Mouse (Mus musculus) hindbrain, embryonic 11.5 days (tissue): Measurements from ENCODE around the gene Olfml3. TPM values are rescaled to one million over a fixed set of nuclear protein-coding genes. Genes with fewer than 3 reads are reported as not detected.

Experiments used
- ATAC-seq: fragments of 200-750 bp; cut with Nextera tagmentation; 2 replicates; pipeline ENCODE4 v1.8.0; 2017; ENCODE audit warnings: mild to moderate bottlenecking, moderate TSS enrichment, moderate library complexity; ENCODE audit not compliant: low FRiP score
- DNase-seq: peaks from one replicate; pipeline ENCODE4 v3.0.0-alpha.2; 2015; ENCODE audit warnings: low spot score
- H3K27ac ChIP-seq: fragments of 300-500 bp; sonication (generic); 2 replicates; pipeline ENCODE4 v1.5.1; 2014; ENCODE audit warnings: mild to moderate bottlenecking, low read depth, low read length
- H3K27me3 ChIP-seq: fragments of 300-500 bp; sonication (generic); 2 replicates; pipeline ENCODE4 v1.6.1; 2014; ENCODE audit warnings: mild to moderate bottlenecking, low read length, moderate library complexity, mixed read lengths; ENCODE audit not compliant: control insufficient read depth, insufficient read depth
- H3K36me3 ChIP-seq: fragments of 300-500 bp; sonication (generic); 2 replicates; pipeline ENCODE4 v1.6.1; 2014; ENCODE audit warnings: mild to moderate bottlenecking, low read length, moderate library complexity, mixed read lengths; ENCODE audit not compliant: control insufficient read depth, insufficient read depth
- H3K4me1 ChIP-seq: fragments of 300-500 bp; sonication (generic); replicated peaks from 2 replicates; pipeline ENCODE4 v1.6.1; 2014; ENCODE audit warnings: low read length, mixed read lengths; ENCODE audit not compliant: control insufficient read depth, insufficient read depth
- H3K4me2 ChIP-seq: fragments of 300-500 bp; sonication (generic); replicated peaks from 2 replicates; pipeline ENCODE4 v1.6.1; 2014; ENCODE audit warnings: mild to moderate bottlenecking, low read depth, low read length
- H3K4me3 ChIP-seq: fragments of 300-500 bp; sonication (generic); 2 replicates; pipeline ENCODE4 v1.5.1; 2014; ENCODE audit warnings: low read depth, low read length
- H3K9ac ChIP-seq: fragments of 300-500 bp; sonication (generic); 2 replicates; pipeline ENCODE4 v1.6.1; 2014; ENCODE audit warnings: low read depth, low read length
- H3K9me3 ChIP-seq: fragments of 300-500 bp; sonication (generic); 2 replicates; pipeline ENCODE4 v1.6.1; 2016; ENCODE audit warnings: low read length; ENCODE audit not compliant: control insufficient read depth
- WGBS: fragments of 180-500 bp; shearing (Covaris S2); extraction: QIAGEN DNeasy Blood & Tissue Kit; methylation state at CpG from one replicate; pipeline ENCODE4 v1.1.7; 2014; 5-methylcytosine and 5-hydroxymethylcytosine counted together
- polyA plus RNA-seq: library from polyadenylated mRNA; unstranded; fragments of >200 nt; fragmentation: Nextera tagmentation; extraction: Ambion mirVana; gene quantifications from 2 replicates; pipeline ENCODE4 v1.2.1, GENCODE M21; 2014

The Olfml3 gene
- polyA plus RNA-seq, 1 experiment from 2014 or later: 13.3 TPM

- DNase-seq: peak; percentile 55
- H3K36me3 ChIP-seq: no peaks in the 10 kb centered on the region
- 7% methylated on average over 11 of the region's 11 CpGs for WGBS
- peak overlapping the region; percentile 17 for H3K4me2 ChIP-seq
- peaks cover 24% of the 10 kb centered on the region for H3K4me1 ChIP-seq
- no peaks in the 10 kb centered on the region for H3K27me3 ChIP-seq
- peak overlapping the region; percentile 37 for H3K9ac ChIP-seq
- peak overlapping the region; percentile 70 for H3K27ac ChIP-seq
- 0 out of 2 replicates have a peak, but pooled peaks have one; percentile 11 for ATAC-seq
- H3K4me3 ChIP-seq: no peak overlapping the region
- no peaks in the 10 kb centered on the region for H3K9me3 ChIP-seq
Measured at GRCm38 (mm10) chr3:103734696-103735519, 2.9 kb downstream of the Olfml3 start.

- peak overlapping the region; percentile 42; the same call in 1 of the 2 replicates for H3K9ac ChIP-seq
- no peaks in the 10 kb centered on the region for H3K36me3 ChIP-seq
- H3K27ac ChIP-seq: peak overlapping the region; percentile 70
- peaks cover 24% of the 10 kb centered on the region for H3K4me1 ChIP-seq
- H3K9me3 ChIP-seq: no peaks in the 10 kb centered on the region
- 11% methylated on average over 18 of the region's 19 CpGs for WGBS
- ATAC-seq: peak; percentile 67
- H3K4me2 ChIP-seq: peak overlapping the region; percentile 27
- peak; percentile 66 for DNase-seq
- H3K4me3 ChIP-seq: no peak overlapping the region
- no peaks in the 10 kb centered on the region for H3K27me3 ChIP-seq
Measured at GRCm38 (mm10) chr3:103733799-103734695, 3.8 kb downstream of the Olfml3 start.

GRCm38 (mm10) chr3:103733176-103733575 is 4.6 kb downstream of the Olfml3 start:
- 38% methylated on average over 2 of the region's 2 CpGs for WGBS
- no peaks in the 10 kb centered on the region for H3K9me3 ChIP-seq
- H3K9ac ChIP-seq: no peak overlapping the region
- DNase-seq (no peak), ATAC-seq (no peak)
- no peaks in the 10 kb centered on the region for H3K27me3 ChIP-seq
- H3K4me3 ChIP-seq: no peak overlapping the region
- H3K4me2 ChIP-seq: no peak overlapping the region
- H3K36me3 ChIP-seq: no peaks in the 10 kb centered on the region
- no peak overlapping the region for H3K27ac ChIP-seq
- H3K4me1 ChIP-seq: peaks cover 24% of the 10 kb centered on the region

- WGBS: 92% methylated on average over 3 of the region's 3 CpGs
Measured at GRCm38 (mm10) chr3:103732116-103732515, 5.7 kb downstream of the Olfml3 start.

GRCm38 (mm10) chr3:103729850-103730249 is 8.0 kb downstream of the Olfml3 start:
- H3K9me3 ChIP-seq: no peaks in the 10 kb centered on the region
- ATAC-seq: no peak
- DNase-seq: no peak
- no peak overlapping the region for H3K9ac ChIP-seq
- no peak overlapping the region for H3K4me3 ChIP-seq
- H3K4me1 ChIP-seq: peaks cover 13% of the 10 kb centered on the region
- no peak overlapping the region for H3K27ac ChIP-seq
- H3K36me3 ChIP-seq: no peaks in the 10 kb centered on the region
- H3K27me3 ChIP-seq: no peaks in the 10 kb centered on the region
- no peak overlapping the region for H3K4me2 ChIP-seq
- WGBS: 90% methylated on average over 9 of the region's 9 CpGs

More at GRCm38 (mm10) chr3:103732116-103732515, 5.7 kb downstream of the Olfml3 start:
- Histone ChIP-seq H3K4me3 (no peak overlapping the region), H3K36me3 (no peaks in the 10 kb centered on the region), H3K27ac (no peak overlapping the region), H3K4me1 (peaks cover 24% of the 10 kb centered on the region), H3K9ac (no peak overlapping the region), H3K9me3 (no peaks in the 10 kb centered on the region), H3K27me3 (no peaks in the 10 kb centered on the region), H3K4me2 (no peak overlapping the region)
- ATAC-seq (no peak), DNase-seq (no peak)

DNA sequence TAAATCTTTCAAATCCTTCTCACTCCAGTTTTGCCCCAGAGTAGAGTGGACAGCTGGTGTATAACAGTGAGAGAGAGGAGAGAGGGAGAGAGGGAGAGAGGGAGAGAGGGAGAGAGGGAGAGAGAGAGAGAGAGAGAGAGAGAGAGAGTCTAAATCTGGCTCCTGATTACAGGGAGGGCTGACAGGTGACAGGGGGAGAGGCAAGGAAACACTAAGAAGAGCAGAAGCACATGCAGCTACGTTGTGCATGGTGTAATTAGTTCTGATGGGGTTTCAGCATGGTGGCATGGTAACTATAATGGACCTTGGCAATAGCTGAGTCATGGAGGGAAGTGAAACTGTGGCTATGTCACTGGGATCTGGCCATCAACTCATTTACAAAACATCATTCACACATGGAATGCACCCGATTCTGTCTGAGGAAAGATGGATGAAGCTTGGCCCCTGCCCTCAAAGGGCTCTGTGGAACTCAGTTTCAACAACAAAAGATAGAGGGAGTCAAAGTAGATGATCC is 9.9 kb downstream of the Olfml3 start:
- WGBS: 29% methylated on average over 2 of the region's 2 CpGs
- no peak for ATAC-seq

GRCm38 (mm10) chr3:103726642-103727041 is 11.2 kb downstream of the Olfml3 start:
- no peak for ATAC-seq
- Histone ChIP-seq H3K36me3 (no peaks in the 10 kb centered on the region), H3K4me2 (no peak overlapping the region), H3K9me3 (no peaks in the 10 kb centered on the region), H3K9ac (no peak overlapping the region), H3K4me1 (no peaks in the 10 kb centered on the region), H3K27ac (no peak overlapping the region), H3K4me3 (no peak overlapping the region), H3K27me3 (no peaks in the 10 kb centered on the region)
- 59% methylated on average over 3 of the region's 3 CpGs for WGBS
- no peak for DNase-seq

More for the DNA sequence above, 9.9 kb downstream of the Olfml3 start:
- H3K4me3 ChIP-seq: no peak overlapping the region
- no peaks in the 10 kb centered on the region for H3K27me3 ChIP-seq
- no peaks in the 10 kb centered on the region for H3K4me1 ChIP-seq
- no peak overlapping the region for H3K27ac ChIP-seq
- no peak for DNase-seq
- no peak overlapping the region for H3K4me2 ChIP-seq
- no peak overlapping the region for H3K9ac ChIP-seq
- no peaks in the 10 kb centered on the region for H3K9me3 ChIP-seq
- no peaks in the 10 kb centered on the region for H3K36me3 ChIP-seq

GRCm38 (mm10) chr3:103724137-103724536 is 13.7 kb downstream of the Olfml3 start:
- no peak overlapping the region for H3K4me2 ChIP-seq
- H3K36me3 ChIP-seq: no peaks in the 10 kb centered on the region
- H3K4me3 ChIP-seq: no peak overlapping the region
- no peaks in the 10 kb centered on the region for H3K9me3 ChIP-seq
- no peak overlapping the region for H3K9ac ChIP-seq
- no peaks in the 10 kb centered on the region for H3K27me3 ChIP-seq
- WGBS: 63% methylated on average over 3 of the region's 3 CpGs
- no peaks in the 10 kb centered on the region for H3K4me1 ChIP-seq
- no peak overlapping the region for H3K27ac ChIP-seq
- DNase-seq: no peak
- no peak for ATAC-seq
